Mouse (Mus musculus): ENCODE measurements around the gene Tbc1d13. TPM values are rescaled to one million over a fixed set of nuclear protein-coding genes. Genes with fewer than 3 reads are reported as not detected.
"Not testable (repeated sequence)": the region's sequence is repeated elsewhere in the genome, so short reads cannot be mapped to it uniquely, and the experiment has no call there.

Tbc1d13 gene
- polyA plus RNA-seq, 1 experiment from 2014 or later, result 10.7 TPM

GRCm38 (mm10) chr2:30107646-30108045, 25.9 kb upstream of the Tbc1d13 start:
- no peak overlapping the region for H3K4me3 ChIP-seq
- no peaks in the 10 kb centered on the region for H3K27me3 ChIP-seq
- no peak overlapping the region for H3K9ac ChIP-seq
- ATAC-seq (ENCODE audit: insufficient number of reproducible peaks, insufficient read depth, low FRiP score, low TSS enrichment), result no peak
- H3K4me2 ChIP-seq (replicated peaks), result no peak overlapping the region
- 92% methylated on average over 5 of the region's 5 CpGs for WGBS
- H3K4me1 ChIP-seq, result no peaks in the 10 kb centered on the region
- H3K27ac ChIP-seq, result no peak overlapping the region
- peaks cover 78% of the 10 kb centered on the region for H3K36me3 ChIP-seq
- H3K9me3 ChIP-seq, result no peaks in the 10 kb centered on the region

- ATAC-seq (ENCODE audit: insufficient number of reproducible peaks, insufficient read depth, low FRiP score, low TSS enrichment), result no peak
- 92% methylated on average over 4 of the region's 4 CpGs for WGBS
- H3K9me3 ChIP-seq, result no peaks in the 10 kb centered on the region
These were observed 25.3 kb upstream of the Tbc1d13 start for GRCm38 (mm10) chr2:30108260-30108659.

DNA sequence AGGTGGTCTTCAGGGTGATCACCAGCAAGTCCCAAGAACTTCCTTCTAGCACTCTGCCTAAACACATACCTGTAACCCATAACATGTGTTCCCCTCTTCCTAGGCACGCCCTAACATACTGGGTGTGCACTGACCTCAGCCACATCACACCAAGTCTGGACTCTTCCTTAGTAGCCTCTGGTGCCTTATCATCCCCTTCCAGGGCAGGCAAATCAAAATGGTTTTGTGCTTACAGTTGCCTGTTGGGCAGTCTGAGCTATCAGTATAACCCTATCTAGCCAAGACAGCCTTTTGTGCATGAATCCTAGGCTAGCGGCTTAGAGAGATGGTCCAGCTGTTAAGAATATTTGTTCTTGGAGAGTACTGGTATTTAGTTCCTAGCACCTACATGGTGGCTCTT, 22.0 kb upstream of the Tbc1d13 start:
- H3K9me3 ChIP-seq, result no peaks in the 10 kb centered on the region
- H3K27ac ChIP-seq, result no peak overlapping the region
- ATAC-seq (ENCODE audit: insufficient number of reproducible peaks, insufficient read depth, low FRiP score, low TSS enrichment), result no peak
- no peak overlapping the region for H3K4me3 ChIP-seq
- 94% methylated on average over 2 of the region's 2 CpGs for WGBS
- H3K4me1 ChIP-seq, result no peaks in the 10 kb centered on the region
- no peak overlapping the region for H3K4me2 ChIP-seq (replicated peaks)
- no peaks in the 10 kb centered on the region for H3K27me3 ChIP-seq
- H3K36me3 ChIP-seq, result peaks cover 64% of the 10 kb centered on the region
- H3K9ac ChIP-seq, result no peak overlapping the region

More at GRCm38 (mm10) chr2:30108260-30108659, 25.3 kb upstream of the Tbc1d13 start:
- Histone ChIP-seq H3K4me1 (no peaks in the 10 kb centered on the region), H3K9ac (no peak overlapping the region), H3K4me2 (replicated peaks) (no peak overlapping the region), H3K27ac (no peak overlapping the region), H3K27me3 (no peaks in the 10 kb centered on the region), H3K4me3 (no peak overlapping the region), H3K36me3 (peaks cover 78% of the 10 kb centered on the region)

DNA sequence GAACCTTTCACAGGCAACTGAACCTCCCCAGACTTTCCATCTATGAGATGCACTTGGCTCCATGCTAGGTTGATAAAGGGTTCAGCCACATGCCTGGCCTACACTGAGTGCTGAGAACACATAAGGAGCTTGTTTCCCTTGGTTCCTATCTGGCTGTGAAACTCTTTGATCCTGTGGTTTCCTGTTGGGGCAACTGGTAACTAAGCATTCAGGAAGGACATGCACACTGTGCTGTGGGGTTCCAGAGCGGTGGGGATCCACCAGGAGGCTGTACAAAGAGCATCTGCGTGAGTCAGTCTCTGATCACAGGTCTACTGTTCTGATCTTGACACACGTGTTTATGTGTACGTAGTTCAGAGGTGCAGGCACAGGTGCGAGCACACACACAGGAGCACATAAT, 21.0 kb upstream of the Tbc1d13 start:
- Histone ChIP-seq H3K27me3 (no peaks in the 10 kb centered on the region), H3K4me3 (no peak overlapping the region), H3K4me1 (no peaks in the 10 kb centered on the region), H3K36me3 (peaks cover 55% of the 10 kb centered on the region), H3K27ac (no peak overlapping the region), H3K9ac (no peak overlapping the region), H3K9me3 (no peaks in the 10 kb centered on the region), H3K4me2 (replicated peaks) (no peak overlapping the region)
- no peak for ATAC-seq (ENCODE audit: insufficient number of reproducible peaks, insufficient read depth, low FRiP score, low TSS enrichment)
- WGBS, result 91% methylated on average over 5 of the region's 5 CpGs

DNA sequence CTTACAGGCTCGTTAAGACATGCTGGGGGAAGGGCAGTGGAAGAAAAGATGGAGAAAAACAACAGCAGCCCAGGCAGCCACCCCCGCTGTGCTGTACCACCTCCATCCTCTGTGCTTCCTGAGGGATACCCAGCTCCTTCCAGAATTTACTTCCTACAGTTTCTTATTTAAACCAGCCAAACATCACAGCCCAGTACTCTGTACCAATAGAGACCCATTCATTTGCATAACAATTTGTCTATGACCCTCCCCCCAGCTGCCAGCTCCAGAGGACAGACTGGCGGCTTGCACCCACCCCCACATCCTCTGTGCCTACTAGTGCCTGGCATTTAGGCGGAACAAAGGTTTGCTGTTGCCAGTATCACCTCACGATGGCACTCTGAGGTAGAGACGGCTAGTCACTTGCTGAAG, 13.9 kb upstream of the Tbc1d13 start:
- 27% methylated on average over 6 of the region's 6 CpGs for WGBS
- H3K9ac ChIP-seq, result no peak overlapping the region
- no peak overlapping the region for H3K4me2 ChIP-seq (replicated peaks)
- H3K4me3 ChIP-seq, result no peak overlapping the region
- no peak overlapping the region for H3K27ac ChIP-seq
- no peaks in the 10 kb centered on the region for H3K27me3 ChIP-seq
- peaks cover 15% of the 10 kb centered on the region for H3K4me1 ChIP-seq
- H3K9me3 ChIP-seq, result no peaks in the 10 kb centered on the region
- no peak for ATAC-seq (ENCODE audit: insufficient number of reproducible peaks, insufficient read depth, low FRiP score, low TSS enrichment)
- H3K36me3 ChIP-seq, result 0 out of 2 replicates have a peak, but pooled peaks cover 11% of the 10 kb centered on the region

DNA sequence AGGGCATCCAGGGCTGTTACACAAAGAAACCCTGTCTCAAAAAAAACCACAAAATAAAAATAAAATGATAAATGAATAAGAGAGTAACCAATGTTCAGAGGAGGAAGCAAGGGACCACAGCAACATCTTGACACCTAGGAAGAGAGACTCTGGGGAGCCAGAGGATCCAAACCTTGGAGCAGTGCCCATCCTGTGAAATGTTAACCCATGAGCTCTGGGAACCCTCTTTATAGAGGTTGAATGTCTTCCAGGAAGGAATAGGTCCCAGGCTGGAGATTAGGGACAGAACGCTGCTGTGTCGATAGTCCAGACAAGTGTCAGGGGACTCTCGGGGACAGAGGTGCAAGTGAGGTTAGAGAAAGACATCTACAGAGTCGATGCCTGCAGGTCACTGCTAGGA, 13.3 kb upstream of the Tbc1d13 start:
- WGBS, result 81% methylated on average over 4 of the region's 4 CpGs
- Histone ChIP-seq H3K4me3 (no peak overlapping the region), H3K36me3 (0 out of 2 replicates have a peak, but pooled peaks cover 8% of the 10 kb centered on the region), H3K9ac (no peak overlapping the region), H3K27me3 (no peaks in the 10 kb centered on the region), H3K9me3 (no peaks in the 10 kb centered on the region), H3K4me2 (replicated peaks) (no peak overlapping the region), H3K4me1 (peaks cover 18% of the 10 kb centered on the region), H3K27ac (no peak overlapping the region)
- no peak for ATAC-seq (ENCODE audit: insufficient number of reproducible peaks, insufficient read depth, low FRiP score, low TSS enrichment)

- Histone ChIP-seq H3K36me3 (0 out of 2 replicates have a peak, but pooled peaks cover 8% of the 10 kb centered on the region), H3K27ac (no peak overlapping the region), H3K9ac (no peak overlapping the region), H3K4me2 (replicated peaks) (0 out of 2 replicates have a peak overlapping the region, but pooled peaks have one; percentile 89), H3K27me3 (no peaks in the 10 kb centered on the region), H3K4me1 (peaks cover 20% of the 10 kb centered on the region), H3K9me3 (no peaks in the 10 kb centered on the region), H3K4me3 (no peak overlapping the region)
- WGBS, result 81% methylated on average over 5 of the region's 5 CpGs
- ATAC-seq (ENCODE audit: insufficient number of reproducible peaks, insufficient read depth, low FRiP score, low TSS enrichment), result no peak
These were observed 10.8 kb upstream of the Tbc1d13 start for GRCm38 (mm10) chr2:30122766-30123165.

DNA sequence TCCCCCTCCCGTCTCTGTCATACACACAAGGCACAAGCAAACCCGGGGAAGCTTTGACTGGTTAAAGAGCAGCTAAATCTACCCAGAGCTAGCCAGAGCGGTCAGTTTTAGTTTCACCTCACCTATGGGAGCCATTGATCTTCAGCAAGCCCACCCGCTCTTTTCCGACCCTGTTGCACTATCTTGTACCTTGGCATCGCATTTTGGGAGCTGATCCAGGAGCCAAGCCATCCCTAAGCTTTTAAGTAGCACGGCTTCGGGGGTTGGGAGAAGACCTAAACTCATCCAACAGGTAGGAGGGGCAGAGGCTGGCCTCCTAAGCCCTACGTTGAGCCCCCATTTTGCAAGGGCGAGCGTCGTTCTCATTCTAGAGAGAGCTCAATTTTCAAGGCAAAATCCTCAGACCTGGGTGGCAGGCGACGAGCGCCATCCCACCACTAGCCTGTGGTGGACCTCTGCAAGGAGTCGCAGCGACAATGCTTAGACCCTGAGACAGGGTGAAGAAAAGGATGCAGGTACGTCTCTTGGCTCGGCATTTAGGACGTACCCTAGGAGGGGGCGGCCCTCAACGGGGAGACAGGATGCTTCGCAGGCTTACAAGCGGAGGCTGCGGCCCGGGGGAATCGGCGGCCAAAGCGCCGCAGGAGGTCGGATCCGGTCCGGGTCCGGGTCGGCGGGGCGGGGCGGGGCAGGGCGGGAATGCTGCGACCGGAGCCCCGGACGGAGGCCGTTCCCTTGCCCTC, 9.6 kb upstream of the Tbc1d13 start:
- Histone ChIP-seq H3K4me1 (peaks cover 20% of the 10 kb centered on the region), H3K36me3 (0 out of 2 replicates have a peak, but pooled peaks cover 8% of the 10 kb centered on the region), H3K27ac (peak overlapping the region; percentile 82), H3K9ac (peak overlapping the region; percentile 87), H3K4me2 (replicated peaks) (peak overlapping the region; percentile 89), H3K9me3 (no peaks in the 10 kb centered on the region), H3K4me3 (peak overlapping the region; percentile 79), H3K27me3 (no peaks in the 10 kb centered on the region)
- WGBS, result 1% methylated on average over 40 of the region's 44 CpGs
- ATAC-seq (ENCODE audit: insufficient number of reproducible peaks, insufficient read depth, low FRiP score, low TSS enrichment), result peak; percentile 80

- Histone ChIP-seq H3K36me3 (0 out of 2 replicates have a peak, but pooled peaks cover 8% of the 10 kb centered on the region), H3K9ac (peak within 1 kb of the TSS; percentile 87), H3K9me3 (no peaks in the 10 kb centered on the region), H3K27ac (peak within 1 kb of the TSS; percentile 82), H3K27me3 (no peaks in the 10 kb centered on the region), H3K4me3 (peak within 1 kb of the TSS; percentile 79), H3K4me2 (replicated peaks) (peak within 1 kb of the TSS; percentile 89), H3K4me1 (peaks cover 20% of the 10 kb centered on the region)
- 12% methylated on average over 28 of the region's 31 CpGs for WGBS
- ATAC-seq (ENCODE audit: insufficient number of reproducible peaks, insufficient read depth, low FRiP score, low TSS enrichment), result peak; percentile 94
These were observed 8.9 kb upstream of the Tbc1d13 start, which contains the start of gene Zer1 for GRCm38 (mm10) chr2:30124472-30125274. TSS of gene Zer1 (minus strand) at chr2:30124585.

- Histone ChIP-seq H3K4me2 (replicated peaks) (no peak overlapping the region), H3K36me3 (no peaks in the 10 kb centered on the region), H3K4me1 (peaks cover 14% of the 10 kb centered on the region), H3K9ac (no peak overlapping the region), H3K9me3 (no peaks in the 10 kb centered on the region), H3K27me3 (no peaks in the 10 kb centered on the region), H3K27ac (no peak overlapping the region), H3K4me3 (no peak overlapping the region)
- 30% methylated on average over 2 of the region's 2 CpGs for WGBS
- ATAC-seq (ENCODE audit: insufficient number of reproducible peaks, insufficient read depth, low FRiP score, low TSS enrichment), result no peak
These were observed 4.8 kb upstream of the Tbc1d13 start for GRCm38 (mm10) chr2:30128789-30129188.

DNA sequence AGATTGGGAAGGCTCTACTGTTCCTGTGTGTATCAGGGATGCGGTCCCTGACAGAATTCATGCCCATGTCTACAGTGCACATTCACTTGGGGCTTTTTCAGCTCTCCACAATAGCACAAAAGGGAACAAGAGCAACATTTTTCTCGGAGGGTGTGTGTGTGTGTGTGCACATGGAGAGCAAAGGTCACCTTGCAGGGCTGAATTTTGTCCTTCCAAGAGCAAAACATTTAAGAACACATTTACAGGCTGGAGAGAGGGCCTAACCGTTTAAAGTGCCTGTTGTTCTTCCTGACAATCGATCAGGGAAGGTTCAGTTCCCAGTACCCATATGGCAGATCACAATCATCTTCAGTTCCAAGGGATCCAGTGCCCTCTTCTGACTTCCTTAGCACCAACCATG, 3.4 kb upstream of the Tbc1d13 start:
- no peak for ATAC-seq (ENCODE audit: insufficient number of reproducible peaks, insufficient read depth, low FRiP score, low TSS enrichment)
- Histone ChIP-seq H3K27me3 (no peaks in the 10 kb centered on the region), H3K9me3 (no peaks in the 10 kb centered on the region), H3K27ac (no peak overlapping the region), H3K4me2 (replicated peaks) (no peak overlapping the region), H3K4me3 (no peak overlapping the region), H3K36me3 (peaks cover under 1% of the 10 kb centered on the region; the same call in 1 of the 2 replicates), H3K4me1 (peaks cover 22% of the 10 kb centered on the region), H3K9ac (no peak overlapping the region)
- 79% methylated on average over 4 of the region's 4 CpGs for WGBS

DNA sequence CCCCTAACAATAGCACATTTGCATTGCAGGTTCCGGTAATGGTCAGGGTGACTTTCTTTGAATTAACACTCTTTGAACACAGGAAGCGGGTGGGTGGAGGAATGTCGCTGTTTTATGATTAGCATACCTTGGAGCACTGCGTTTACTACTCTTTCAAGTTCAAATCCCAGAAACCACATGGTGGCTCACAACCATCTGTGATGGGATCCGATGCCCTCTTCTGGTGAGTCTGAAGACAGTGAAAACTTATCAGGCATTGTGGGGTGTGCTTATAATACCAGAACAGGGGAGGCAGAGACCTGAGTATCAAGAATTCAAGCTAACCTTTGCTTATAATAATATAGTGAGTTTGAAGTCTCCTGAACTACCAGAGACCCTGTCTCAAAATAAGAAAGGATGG, 2.3 kb upstream of the Tbc1d13 start:
- H3K9me3 ChIP-seq; H3K9ac ChIP-seq; H3K4me3 ChIP-seq; H3K36me3 ChIP-seq; H3K4me2 ChIP-seq (replicated peaks); H3K27ac ChIP-seq; H3K27me3 ChIP-seq; ATAC-seq (ENCODE audit: insufficient number of reproducible peaks, insufficient read depth, low FRiP score, low TSS enrichment): not testable (repeated sequence)
- WGBS, result 71% methylated on average over 5 of the region's 5 CpGs
- peaks cover 20% of the 10 kb centered on the region for H3K4me1 ChIP-seq
